Mouse (Mus musculus) forebrain, embryonic 10.5 days (tissue): ENCODE results near the gene Vmn1r181. TPM values are rescaled to one million over a fixed set of nuclear protein-coding genes. Genes with fewer than 3 reads are reported as not detected.
"Not testable (repeated sequence)": the region's sequence is repeated elsewhere in the genome, so short reads cannot be mapped to it uniquely, and the experiment has no call there.

Source experiments
- DNase-seq: peaks from one replicate; pipeline ENCODE4 v3.0.0-alpha.2; 2017; ENCODE audit warnings: low spot score; ENCODE audit errors: extremely low spot score
- H3K27ac ChIP-seq: fragments of 300-500 bp; sonication (generic); 2 replicates; pipeline ENCODE4 v1.5.1; 2016; ENCODE audit warnings: mild to moderate bottlenecking
- H3K27me3 ChIP-seq: fragments of 300-500 bp; sonication (generic); 2 replicates; pipeline ENCODE4 v1.6.1; 2016; ENCODE audit warnings: mild to moderate bottlenecking; ENCODE audit not compliant: poor library complexity, severe bottlenecking
- H3K36me3 ChIP-seq: fragments of 300-500 bp; sonication (generic); replicated peaks from 2 replicates; pipeline ENCODE4 v1.6.1; 2016; ENCODE audit warnings: mild to moderate bottlenecking, moderate library complexity
- H3K4me1 ChIP-seq: fragments of 300-500 bp; sonication (generic); 2 replicates; pipeline ENCODE4 v1.6.1; 2016
- H3K4me3 ChIP-seq: fragments of 300-500 bp; sonication (generic); 2 replicates; pipeline ENCODE4 v1.5.1; 2016; ENCODE audit warnings: mild to moderate bottlenecking, moderate library complexity
- H3K9me3 ChIP-seq: fragments of 300-500 bp; sonication (generic); 2 replicates; pipeline ENCODE4 v1.6.1; 2016; ENCODE audit warnings: mild to moderate bottlenecking, moderate library complexity
- WGBS: fragments of 180-500 bp; shearing (Covaris S2); methylation state at CpG from one replicate; pipeline ENCODE4 v1.1.7; 2016; 5-methylcytosine and 5-hydroxymethylcytosine counted together
- polyA plus RNA-seq: library from polyadenylated mRNA; unstranded; fragments of >200 nt; fragmentation: Nextera tagmentation; extraction: Ambion mirVana; gene quantifications from 2 replicates; pipeline ENCODE4 v1.2.1, GENCODE M21; 2016

The Vmn1r181 gene
- not detected in 2 replicates for polyA plus RNA-seq

GRCm38 (mm10) chr7:23974315-23974714, at the start of gene Vmn1r181:
TSS of gene Vmn1r181 (plus strand) at chr7:23974615.
- not testable (repeated sequence) for H3K27ac ChIP-seq, H3K36me3 ChIP-seq, H3K4me1 ChIP-seq, H3K4me3 ChIP-seq, DNase-seq, H3K27me3 ChIP-seq
- WGBS = 83% methylated on average over 9 of the region's 9 CpGs
- peaks cover 83% of the 10 kb centered on the region for H3K9me3 ChIP-seq

- WGBS = 69% methylated on average over 2 of the region's 2 CpGs
- H3K27me3 ChIP-seq = no peaks in the 10 kb centered on the region
- H3K4me1 ChIP-seq = no peaks in the 10 kb centered on the region
- no peaks in the 10 kb centered on the region for H3K36me3 ChIP-seq
- H3K9me3 ChIP-seq = peaks cover 62% of the 10 kb centered on the region
- H3K27ac ChIP-seq = no peak within 1 kb of the TSS
- DNase-seq = no peak
- H3K4me3 ChIP-seq = no peak within 1 kb of the TSS
Measured at GRCm38 (mm10) chr7:23926678-23927077, 47.7 kb upstream of the Vmn1r181 start, which contains the start of gene Vmn1r179. TSS of gene Vmn1r179 (plus strand) at chr7:23926978.

- H3K27ac ChIP-seq = no peak within 1 kb of the TSS
- no peaks in the 10 kb centered on the region for H3K27me3 ChIP-seq
- peaks cover 33% of the 10 kb centered on the region for H3K9me3 ChIP-seq
- no peak for DNase-seq
- no peak within 1 kb of the TSS for H3K4me3 ChIP-seq
- H3K4me1 ChIP-seq = no peaks in the 10 kb centered on the region
- no peaks in the 10 kb centered on the region for H3K36me3 ChIP-seq
Measured at GRCm38 (mm10) chr7:23950332-23950731, 24.1 kb upstream of the Vmn1r181 start, which contains the start of gene Vmn1r180. TSS of gene Vmn1r180 (plus strand) at chr7:23950632.

- not testable (repeated sequence) for H3K4me1 ChIP-seq, DNase-seq, H3K27ac ChIP-seq, H3K36me3 ChIP-seq, H3K27me3 ChIP-seq, H3K4me3 ChIP-seq
- 62% methylated on average over 3 of the region's 3 CpGs for WGBS
- peaks cover 92% of the 10 kb centered on the region for H3K9me3 ChIP-seq
Measured at GRCm38 (mm10) chr7:23968044-23968443, 6.4 kb upstream of the Vmn1r181 start.

GRCm38 (mm10) chr7:24001391-24001790, 27.0 kb downstream of the Vmn1r181 start, which contains the start of gene V1rd19:
TSS of gene V1rd19 (plus strand) at chr7:24001691.
- WGBS = 80% methylated on average over 2 of the region's 2 CpGs
- H3K9me3 ChIP-seq = peaks cover 57% of the 10 kb centered on the region
- H3K4me3 ChIP-seq = no peak within 1 kb of the TSS
- H3K36me3 ChIP-seq = no peaks in the 10 kb centered on the region
- DNase-seq = no peak
- no peaks in the 10 kb centered on the region for H3K27me3 ChIP-seq
- no peak within 1 kb of the TSS for H3K27ac ChIP-seq
- no peaks in the 10 kb centered on the region for H3K4me1 ChIP-seq

Other genes starting within 250 kb of the Vmn1r181 start
- gene Vmn1r174, start 222.3 kb upstream of the Vmn1r181 start, polyA plus RNA-seq = not detected in 2 replicates
- not detected in 2 replicates for gene Vmn1r175, start 164.0 kb upstream of the Vmn1r181 start, polyA plus RNA-seq
- gene Vmn1r176, start 137.2 kb upstream of the Vmn1r181 start, polyA plus RNA-seq = not detected in 2 replicates
- not detected in 2 replicates for gene Vmn1r177, start 108.2 kb upstream of the Vmn1r181 start, polyA plus RNA-seq
- gene Vmn1r178, start 82.6 kb upstream of the Vmn1r181 start, polyA plus RNA-seq = not detected in 2 replicates
- gene Vmn1r179, start 47.6 kb upstream of the Vmn1r181 start, polyA plus RNA-seq = not detected in 2 replicates
- not detected in 2 replicates for gene Vmn1r180, start 24.0 kb upstream of the Vmn1r181 start, polyA plus RNA-seq
- gene V1rd19, start 27.1 kb downstream of the Vmn1r181 start, polyA plus RNA-seq = not detected in 2 replicates
- gene Vmn1r183, start 78.6 kb downstream of the Vmn1r181 start, polyA plus RNA-seq = not detected in 2 replicates
- 27.9 and 28.4 TPM in 2 replicates for gene Zfp180, start 107.3 kb downstream of the Vmn1r181 start, polyA plus RNA-seq
- 3.3 and 4.0 TPM in 2 replicates for gene Zfp112, start 137.7 kb downstream of the Vmn1r181 start, polyA plus RNA-seq
- gene Zfp235, start 159.6 kb downstream of the Vmn1r181 start, polyA plus RNA-seq = 12.3 and 13.1 TPM in 2 replicates
- gene Zfp114, start 200.4 kb downstream of the Vmn1r181 start, polyA plus RNA-seq = 4.9 and 6.3 TPM in 2 replicates
- gene Zfp111, start 236.8 kb downstream of the Vmn1r181 start, polyA plus RNA-seq = 9.2 and 11.3 TPM in 2 replicates